9 mouse cellular contexts compared by ENCODE assay signal in genomic region chr7:40901201-40901600, GRCm38 (mm10). TPM values are rescaled to one million over a fixed set of nuclear protein-coding genes. Genes with fewer than 3 reads are reported as not detected.
A peak's percentile ranks its signal among the peaks of the same experiment; 100 is the strongest.
DNase-seq lines count a peak whose midpoint lies in the region; ATAC-seq lines count a peak whose summit lies in the region.
"Had no signal": no experiment of that assay in that cellular context is flagged by ENCODE, and none has a peak within 500 bp of the region (broad histone marks: within the 10 kb centered on the region; RNA-seq: fewer than 3 reads in every experiment).

No protein-coding gene starts in this region.

- peak overlapping the region; percentile 15 for H3K4me3 ChIP-seq in forebrain, embryonic 12.5 days (replicated peaks)

- H3K9ac ChIP-seq in forebrain, embryonic 12.5 days = peak overlapping the region; percentile 38; the same call in 1 of the 2 replicates

- no peaks in the 10 kb centered on the region for H3K36me3 ChIP-seq in forebrain, embryonic 12.5 days (replicated peaks)
- H3K36me3 ChIP-seq: G1E had no signal

- H3K27me3 ChIP-seq in forebrain, embryonic 12.5 days = peaks cover 70% of the 10 kb centered on the region

- ATAC-seq in forebrain, embryonic 12.5 days (ENCODE audit: low FRiP score) = peak; percentile 74

- intact Hi-C loops in heart, postnatal 36 days (cut with DNase I) = loop anchor here (5.0 to 10.0 kb wide), 5 partner anchors 506 to 1054 kb away; no protein-coding TSS in a partner anchor

- peak overlapping the region; percentile 93 for H3K4me2 ChIP-seq in forebrain, embryonic 12.5 days

- H3K4me1 ChIP-seq in forebrain, embryonic 12.5 days = peaks cover 39% of the 10 kb centered on the region

- H3K9me3 ChIP-seq in forebrain, embryonic 12.5 days = no peaks in the 10 kb centered on the region

- 1% methylated on average over 16 of the region's 16 CpGs for WGBS in forebrain, embryonic 12.5 days

- H3K27ac ChIP-seq in forebrain, embryonic 12.5 days = no peak overlapping the region

- DNase-seq in thymus, postnatal 4 days = peak; percentile 52
- no peak for DNase-seq in thymus, postnatal 36 days
- peak; percentile 19 to 48 for DNase-seq in heart, postnatal 36 days
- peak; percentile 84 to 95 for DNase-seq in layer of hippocampus, adult 18-20 months (ENCODE audit: low spot score in 2 of 2)
- DNase-seq in lung, adult 18-20 months = peak; percentile 44 to 46
- DNase-seq in retina, embryonic 14.5 days (ENCODE audit: low spot score) = peak; percentile 87
- DNase-seq in spleen, postnatal 4 days (ENCODE audit: low spot score in 2 of 2) = no peak

RNA-seq across cellular contexts. Expression of gene Vstm2b, which starts 3.1 kb away (rescaled TPM):
- polyA plus RNA-seq in forebrain, embryonic 12.5 days (2016; fragmentation: Nextera tagmentation; extraction: Ambion mirVana) = 9.6 and 11.0 TPM in 2 replicates
- under 1 TPM in 1 of 2 experiments, not detected in 1; 0.72 TPM for total RNA-seq in heart, postnatal 36 days (2021)
- 10 to 100 TPM; 69.8 to 77.5 TPM for total RNA-seq in layer of hippocampus, adult 18-20 months (2021)
- total RNA-seq: G1E had no signal
- polyA plus RNA-seq: G1E had no signal

Comparison
In these comparisons a context has a peak if more than half of its experiments do, and no peak if none do; other contexts are left out.
1. DNase-seq: peak in thymus, postnatal 4 days (single experiment), heart, postnatal 36 days (2 of 2), layer of hippocampus, adult 18-20 months (2 of 2), lung, adult 18-20 months (2 of 2) and retina, embryonic 14.5 days (single experiment); none in thymus, postnatal 36 days (0 of 2) and spleen, postnatal 4 days (0 of 2).
2. RNA of gene Vstm2b, which starts 3.1 kb away (total RNA-seq): 69.8 to 77.5 TPM in layer of hippocampus, adult 18-20 months; 0.72 TPM in heart, postnatal 36 days; every median in the first group is over 10 times any median in the second.